Comparison of ENCODE assay signal across 9 mouse cellular contexts in genomic region chr2:144638719-144639118, GRCm38 (mm10). TPM values are rescaled to one million over a fixed set of nuclear protein-coding genes. Genes with fewer than 3 reads are reported as not detected.
A peak's percentile ranks its signal among the peaks of the same experiment; 100 is the strongest.
DNase-seq lines count a peak whose midpoint lies in the region; ATAC-seq and TF ChIP-seq lines count a peak whose summit lies in the region.
"Had no signal": no experiment of that assay in that cellular context is flagged by ENCODE, and none has a peak within 500 bp of the region (broad histone marks: within the 10 kb centered on the region; RNA-seq: fewer than 3 reads in every experiment).

No protein-coding gene starts in this region.

- TF ChIP-seq EP300 in liver, embryonic 14.5 days (IDR thresholded peaks at IDR 0.05; ENCODE audit: low read depth), result no peak

- H3K27ac ChIP-seq in liver, embryonic 14.5 days, result no peak overlapping the region
- H3K27ac ChIP-seq in liver, embryonic 11.5 days (ENCODE audit: low read depth, low read length), result no peak overlapping the region
- H3K27ac ChIP-seq in lung, embryonic 16.5 days (ENCODE audit: low read length), result no peak overlapping the region
- H3K27ac ChIP-seq: midbrain, embryonic 10.5 days had no signal

- TF ChIP-seq CTCF in liver, embryonic 14.5 days (IDR thresholded peaks at IDR 0.05; ENCODE audit: low read depth), result peak; percentile 31; the same call in 1 of the 2 replicates

- no peak overlapping the region for H3K4me2 ChIP-seq in liver, embryonic 14.5 days (ENCODE audit: low read depth)
- no peak overlapping the region for H3K4me2 ChIP-seq in liver, embryonic 11.5 days
- no peak overlapping the region for H3K4me2 ChIP-seq in lung, embryonic 16.5 days (ENCODE audit: low read depth, low read length)

- no peak overlapping the region for H3K9ac ChIP-seq in liver, embryonic 14.5 days (replicated peaks)
- H3K9ac ChIP-seq in liver, embryonic 11.5 days (ENCODE audit: low read depth, low read length), result no peak overlapping the region
- H3K9ac ChIP-seq in lung, embryonic 16.5 days (ENCODE audit: low read length), result no peak overlapping the region

- WGBS in liver, embryonic 14.5 days (ENCODE audit: insufficient replicate concordance), result 63% methylated on average over 4 of the region's 4 CpGs
- 73% methylated on average over 4 of the region's 4 CpGs for WGBS in liver, embryonic 11.5 days
- 51% methylated on average over 4 of the region's 4 CpGs for WGBS in lung, embryonic 16.5 days

- peak; percentile 27 for DNase-seq in gastrocnemius, adult 18-20 months (ENCODE audit: low spot score)
- no peak for DNase-seq in gastrocnemius, postnatal 36 days
- no peak for DNase-seq in liver, embryonic 14.5 days (ENCODE audit: low read depth in 3 of 3, low spot score in 3 of 3)
- DNase-seq in liver, embryonic 11.5 days (ENCODE audit: low spot score), result no peak
- DNase-seq in adrenal gland, postnatal 14 days, result peak; percentile 76
- DNase-seq in urinary bladder, adult 2 months (ENCODE audit: low spot score), result no peak
- DNase-seq in right cerebral cortex, postnatal 4 days, result no peak

- no peak for ATAC-seq in liver, embryonic 14.5 days (ENCODE audit: insufficient read depth)
- ATAC-seq in liver, embryonic 11.5 days (replicated peaks; ENCODE audit: low FRiP score), result no peak
- 0 out of 2 replicates have a peak, but pooled peaks have one; percentile 45 for ATAC-seq in lung, embryonic 16.5 days (ENCODE audit: low read depth)

- H3K9me3 ChIP-seq in liver, embryonic 14.5 days (ENCODE audit: control insufficient read depth, low read length), result no peaks in the 10 kb centered on the region
- H3K9me3 ChIP-seq in liver, embryonic 11.5 days (ENCODE audit: control insufficient read depth, low read length), result no peaks in the 10 kb centered on the region
- H3K9me3 ChIP-seq in lung, embryonic 16.5 days (ENCODE audit: control insufficient read depth, low read length), result no peaks in the 10 kb centered on the region
- H3K9me3 ChIP-seq: midbrain, embryonic 10.5 days had no signal

- no peaks in the 10 kb centered on the region for H3K36me3 ChIP-seq in liver, embryonic 14.5 days (replicated peaks; ENCODE audit: control insufficient read depth, insufficient read depth, low read depth)
- no peaks in the 10 kb centered on the region; the same call in 1 of the 2 replicates for H3K36me3 ChIP-seq in liver, embryonic 11.5 days (ENCODE audit: control insufficient read depth, insufficient read depth, low read length)
- no peaks in the 10 kb centered on the region for H3K36me3 ChIP-seq in lung, embryonic 16.5 days (ENCODE audit: control insufficient read depth, insufficient read depth, low read length)
- H3K36me3 ChIP-seq: midbrain, embryonic 10.5 days had no signal

- H3K4me1 ChIP-seq in liver, embryonic 14.5 days (replicated peaks; ENCODE audit: control insufficient read depth in 2 of 2, insufficient read depth in 2 of 2, low read length in 1 of 2), result no peaks in the 10 kb centered on the region
- no peaks in the 10 kb centered on the region for H3K4me1 ChIP-seq in liver, embryonic 11.5 days (replicated peaks; ENCODE audit: control insufficient read depth, insufficient read depth, low read length)
- no peaks in the 10 kb centered on the region for H3K4me1 ChIP-seq in lung, embryonic 16.5 days (replicated peaks; ENCODE audit: control insufficient read depth, insufficient read depth, low read length)

- intact Hi-C loops in gastrocnemius, postnatal 36 days (cut with DNase I), result loop anchor here (5.0 kb wide), 1 partner anchor 229 kb away; no protein-coding TSS in a partner anchor

- no peaks in the 10 kb centered on the region for H3K27me3 ChIP-seq in liver, embryonic 14.5 days (ENCODE audit: control insufficient read depth, insufficient read depth, low read length)
- H3K27me3 ChIP-seq in liver, embryonic 11.5 days (replicated peaks; ENCODE audit: control insufficient read depth, insufficient read depth, low read length), result no peaks in the 10 kb centered on the region
- no peaks in the 10 kb centered on the region for H3K27me3 ChIP-seq in lung, embryonic 16.5 days (ENCODE audit: control insufficient read depth, insufficient read depth, low read depth, low read length)

- H3K4me3 ChIP-seq in liver, embryonic 14.5 days (ENCODE audit: insufficient read depth in 1 of 2, low read depth in 2 of 2, low read length in 2 of 2), result no peak overlapping the region
- H3K4me3 ChIP-seq in liver, embryonic 11.5 days (ENCODE audit: low read depth, low read length), result no peak overlapping the region
- H3K4me3 ChIP-seq in lung, embryonic 16.5 days (ENCODE audit: low read length), result no peak overlapping the region
- H3K4me3 ChIP-seq: midbrain, embryonic 10.5 days had no signal

RNA-seq across cellular contexts. Expression of gene Dtd1, which starts 39.0 kb away (rescaled TPM):
- total RNA-seq in gastrocnemius, adult 18-20 months (2021), result 10 to 100 TPM; 13.1 to 13.5 TPM
- 10 to 100 TPM; 12.6 to 13.8 TPM for total RNA-seq in gastrocnemius, postnatal 36 days (2021)
- 8.6 and 10.6 TPM in 2 replicates for polyA plus RNA-seq in liver, embryonic 14.5 days (2012; rRNA removed)
- polyA plus RNA-seq in liver, embryonic 14.5 days (2014; fragmentation: Nextera tagmentation; extraction: Ambion mirVana), result 21.0 and 22.4 TPM in 2 replicates
- polyA plus RNA-seq in liver, embryonic 11.5 days (2014; fragmentation: Nextera tagmentation; extraction: Ambion mirVana), result 65.2 and 65.9 TPM in 2 replicates
- 19.6 and 20.6 TPM in 2 replicates for total RNA-seq in adrenal gland, postnatal 14 days (2021)
- polyA plus RNA-seq in lung, embryonic 16.5 days (2015; fragmentation: Nextera tagmentation; extraction: Ambion mirVana), result 38.1 and 42.0 TPM in 2 replicates
- polyA plus RNA-seq in urinary bladder, adult 2 months (2012; rRNA removed), result 21.6 and 24.7 TPM in 2 replicates

RNA-seq across cellular contexts. Expression of gene Smim26, which starts 44.9 kb away (rescaled TPM):
- total RNA-seq in gastrocnemius, adult 18-20 months (2021), result 10 to 100 TPM; 75.6 to 87.0 TPM
- total RNA-seq in gastrocnemius, postnatal 36 days (2021), result 10 to 100 TPM; 59.0 to 72.3 TPM
- polyA plus RNA-seq in liver, embryonic 14.5 days (2012; rRNA removed), result 10.6 and 15.6 TPM in 2 replicates
- 21.0 and 22.1 TPM in 2 replicates for polyA plus RNA-seq in liver, embryonic 14.5 days (2014; fragmentation: Nextera tagmentation; extraction: Ambion mirVana)
- polyA plus RNA-seq in liver, embryonic 11.5 days (2014; fragmentation: Nextera tagmentation; extraction: Ambion mirVana), result 43.6 and 47.2 TPM in 2 replicates
- 48.2 and 50.9 TPM in 2 replicates for total RNA-seq in adrenal gland, postnatal 14 days (2021)
- 32.4 and 33.8 TPM in 2 replicates for polyA plus RNA-seq in lung, embryonic 16.5 days (2015; fragmentation: Nextera tagmentation; extraction: Ambion mirVana)
- polyA plus RNA-seq in urinary bladder, adult 2 months (2012; rRNA removed), result 53.9 and 61.6 TPM in 2 replicates

Comparison
In these comparisons a context has a peak if more than half of its experiments do, and no peak if none do; other contexts are left out.
1. DNase-seq: peak in gastrocnemius, adult 18-20 months (single experiment) and adrenal gland, postnatal 14 days (single experiment); none in gastrocnemius, postnatal 36 days (0 of 2), liver, embryonic 14.5 days (0 of 3), liver, embryonic 11.5 days (single experiment), urinary bladder, adult 2 months (single experiment) and right cerebral cortex, postnatal 4 days (single experiment).